Mouse (Mus musculus) ES-E14 (cell line): ENCODE measurements around the gene Fem1b.

Experiments used
- CHD2 ChIP-seq: IDR thresholded peaks from 2 replicates; pipeline ENCODE4 v1.6.1; 2014; ENCODE audit warnings: mild to moderate bottlenecking, low read depth, low read length, inconsistent platforms
- ZC3H11A ChIP-seq: IDR thresholded peaks from 2 replicates; pipeline ENCODE4 v1.6.1; 2012; ENCODE audit warnings: low read depth, mild to moderate bottlenecking, inconsistent platforms, low read length, borderline replicate concordance

DNA sequence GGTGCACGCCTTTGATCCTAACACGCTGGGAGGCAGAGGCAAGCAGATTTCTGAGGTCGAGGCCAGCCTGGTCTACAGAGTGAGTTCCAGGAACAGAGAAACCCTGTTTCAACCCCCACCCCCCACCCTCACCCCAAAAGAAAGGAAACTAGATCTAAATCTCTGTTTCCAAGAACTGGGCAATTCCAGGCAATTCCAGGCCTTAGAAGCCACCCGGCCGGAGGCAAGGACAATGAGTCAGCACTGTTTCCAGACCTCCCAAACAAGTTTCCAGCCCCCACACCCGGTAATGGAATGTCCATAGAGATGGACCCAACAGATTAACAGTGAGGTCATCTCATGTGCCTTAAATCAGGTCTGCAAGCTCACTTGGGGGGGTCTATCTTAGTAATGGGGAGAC, 18.1 kb upstream of the Fem1b start:
- TF ChIP-seq ZC3H11A = no peak
- peak; percentile 42; the same call in 1 of the 2 replicates for TF ChIP-seq CHD2
